Mouse (Mus musculus) intestine, embryonic 14.5 days (tissue): ENCODE measurements around the gene Clec11a. TPM values are rescaled to one million over a fixed set of nuclear protein-coding genes. Genes with fewer than 3 reads are reported as not detected.
"Not testable (repeated sequence)": the region's sequence is repeated elsewhere in the genome, so short reads cannot be mapped to it uniquely, and the experiment has no call there.

Experiments
- ATAC-seq: fragments of 200-750 bp; cut with Nextera tagmentation; replicated peaks from 2 replicates; pipeline ENCODE4 v1.8.0; 2017; ENCODE audit warnings: low read depth, moderate number of reproducible peaks, moderate TSS enrichment, moderate library complexity; ENCODE audit not compliant: low FRiP score, low TSS enrichment
- DNase-seq: peaks from one replicate; pipeline ENCODE4 v3.0.0-alpha.2; 2018; ENCODE audit warnings: low spot score
- H3K27ac ChIP-seq: fragments of 300-500 bp; sonication (generic); 2 replicates; pipeline ENCODE4 v1.5.1; 2014; ENCODE audit warnings: low read depth, mild to moderate bottlenecking, control low read depth
- H3K27me3 ChIP-seq: fragments of 300-500 bp; sonication (generic); replicated peaks from 2 replicates; pipeline ENCODE4 v1.6.1; 2014; ENCODE audit warnings: low read length, control low read depth; ENCODE audit not compliant: control insufficient read depth, insufficient read depth
- H3K36me3 ChIP-seq: fragments of 300-500 bp; sonication (generic); 2 replicates; pipeline ENCODE4 v1.6.1; 2014; ENCODE audit warnings: low read length, control low read depth; ENCODE audit not compliant: control insufficient read depth, insufficient read depth
- H3K4me1 ChIP-seq: fragments of 300-500 bp; sonication (generic); replicated peaks from 2 replicates; pipeline ENCODE4 v1.6.1; 2014; ENCODE audit warnings: low read length, control low read depth, mixed read lengths; ENCODE audit not compliant: control insufficient read depth, insufficient read depth
- H3K4me2 ChIP-seq: fragments of 300-500 bp; sonication (generic); 2 replicates; pipeline ENCODE4 v1.6.1; 2014; ENCODE audit warnings: low read length
- H3K4me3 ChIP-seq: fragments of 300-500 bp; sonication (generic); 2 replicates; pipeline ENCODE4 v1.5.1; 2014; ENCODE audit warnings: low read depth, low read length, control low read depth, mixed read lengths
- H3K9ac ChIP-seq: fragments of 300-500 bp; sonication (generic); 2 replicates; pipeline ENCODE4 v1.6.1; 2014; ENCODE audit warnings: mild to moderate bottlenecking, low read length
- H3K9me3 ChIP-seq: fragments of 300-500 bp; sonication (generic); 2 replicates; pipeline ENCODE4 v1.6.1; 2016; ENCODE audit warnings: low read length, control low read depth; ENCODE audit not compliant: control insufficient read depth
- WGBS: fragments of 180-500 bp; shearing (Covaris S2); extraction: QIAGEN DNeasy Blood & Tissue Kit; methylation state at CpG from one replicate; pipeline ENCODE4 v1.1.7; 2014; 5-methylcytosine and 5-hydroxymethylcytosine counted together
- polyA plus RNA-seq: library from polyadenylated mRNA; unstranded; fragments of >200 nt; fragmentation: Nextera tagmentation; extraction: Ambion mirVana; gene quantifications from 2 replicates; pipeline ENCODE4 v1.2.1, GENCODE M21; 2014

Clec11a gene
- polyA plus RNA-seq, 1 experiment from 2014 or later = 5.4 TPM

- Histone ChIP-seq H3K4me3 (peak overlapping the region; percentile 64), H3K4me1 (peaks cover 25% of the 10 kb centered on the region), H3K27ac (peak overlapping the region; percentile 88), H3K9ac (peak overlapping the region; percentile 87), H3K27me3 (no peaks in the 10 kb centered on the region), H3K4me2 (peak overlapping the region; percentile 60), H3K9me3 (no peaks in the 10 kb centered on the region), H3K36me3 (no peaks in the 10 kb centered on the region)
- 1% methylated on average over 25 of the region's 25 CpGs for WGBS
- DNase-seq = no peak
- peak; percentile 33 for ATAC-seq
These were observed 2.3 kb downstream of the Clec11a start for GRCm38 (mm10) chr7:44304463-44304774.

GRCm38 (mm10) chr7:44303346-44304340, 3.1 kb downstream of the Clec11a start:
- Histone ChIP-seq H3K4me1 (peaks cover 25% of the 10 kb centered on the region), H3K27ac (peak overlapping the region; percentile 88), H3K4me2 (peak overlapping the region; percentile 60), H3K36me3 (no peaks in the 10 kb centered on the region), H3K4me3 (peak overlapping the region; percentile 64), H3K9ac (peak overlapping the region; percentile 87), H3K27me3 (no peaks in the 10 kb centered on the region), H3K9me3 (no peaks in the 10 kb centered on the region)
- WGBS = 85% methylated on average over 14 of the region's 14 CpGs
- no peak for ATAC-seq
- DNase-seq = no peak

- H3K4me1 ChIP-seq, H3K4me2 ChIP-seq, H3K9ac ChIP-seq, H3K4me3 ChIP-seq, H3K9me3 ChIP-seq, DNase-seq, H3K36me3 ChIP-seq, H3K27ac ChIP-seq, H3K27me3 ChIP-seq, ATAC-seq: not testable (repeated sequence)
- 84% methylated on average over 2 of the region's 2 CpGs for WGBS
These were observed 9.2 kb downstream of the Clec11a start for GRCm38 (mm10) chr7:44297501-44297900.

GRCm38 (mm10) chr7:44291418-44291817, 15.3 kb downstream of the Clec11a start:
- Histone ChIP-seq H3K9ac (no peak overlapping the region), H3K4me3 (no peak overlapping the region), H3K9me3 (no peaks in the 10 kb centered on the region), H3K4me1 (no peaks in the 10 kb centered on the region), H3K27ac (no peak overlapping the region), H3K27me3 (no peaks in the 10 kb centered on the region), H3K36me3 (no peaks in the 10 kb centered on the region), H3K4me2 (no peak overlapping the region)
- no peak for DNase-seq
- ATAC-seq = no peak
- 49% methylated on average over 4 of the region's 4 CpGs for WGBS

- DNase-seq = no peak
- Histone ChIP-seq H3K36me3 (no peaks in the 10 kb centered on the region), H3K9me3 (no peaks in the 10 kb centered on the region), H3K4me2 (no peak overlapping the region), H3K27ac (no peak overlapping the region), H3K27me3 (no peaks in the 10 kb centered on the region), H3K4me1 (no peaks in the 10 kb centered on the region), H3K9ac (no peak overlapping the region), H3K4me3 (no peak overlapping the region)
- no peak for ATAC-seq
- WGBS = 82% methylated on average over 4 of the region's 4 CpGs
These were observed 15.7 kb downstream of the Clec11a start for GRCm38 (mm10) chr7:44290986-44291385.

GRCm38 (mm10) chr7:44287760-44288159, 18.9 kb downstream of the Clec11a start:
- no peaks in the 10 kb centered on the region for H3K36me3 ChIP-seq
- no peak overlapping the region for H3K4me3 ChIP-seq
- no peaks in the 10 kb centered on the region for H3K9me3 ChIP-seq
- DNase-seq (no peak), ATAC-seq (no peak)
- H3K27me3 ChIP-seq = no peaks in the 10 kb centered on the region
- H3K9ac ChIP-seq = no peak overlapping the region
- H3K4me1 ChIP-seq = no peaks in the 10 kb centered on the region
- H3K27ac ChIP-seq = no peak overlapping the region
- H3K4me2 ChIP-seq = no peak overlapping the region
- 65% methylated on average over 7 of the region's 7 CpGs for WGBS

- ATAC-seq (no peak), DNase-seq (no peak)
- H3K4me1 ChIP-seq = no peaks in the 10 kb centered on the region
- 73% methylated on average over 7 of the region's 7 CpGs for WGBS
- no peak overlapping the region for H3K4me3 ChIP-seq
- H3K27me3 ChIP-seq = no peaks in the 10 kb centered on the region
- no peaks in the 10 kb centered on the region for H3K36me3 ChIP-seq
- no peak overlapping the region for H3K27ac ChIP-seq
- H3K9ac ChIP-seq = no peak overlapping the region
- H3K4me2 ChIP-seq = no peak overlapping the region
- H3K9me3 ChIP-seq = no peaks in the 10 kb centered on the region
These were observed 25.1 kb downstream of the Clec11a start for GRCm38 (mm10) chr7:44281586-44281985.

GRCm38 (mm10) chr7:44280959-44281358, 25.7 kb downstream of the Clec11a start:
- no peak overlapping the region for H3K4me3 ChIP-seq
- no peaks in the 10 kb centered on the region for H3K4me1 ChIP-seq
- no peak overlapping the region for H3K9ac ChIP-seq
- DNase-seq = no peak
- H3K4me2 ChIP-seq = no peak overlapping the region
- no peak overlapping the region for H3K27ac ChIP-seq
- no peaks in the 10 kb centered on the region for H3K36me3 ChIP-seq
- no peaks in the 10 kb centered on the region for H3K27me3 ChIP-seq
- no peak for ATAC-seq
- 64% methylated on average over 1 of the region's 1 CpGs for WGBS
- no peaks in the 10 kb centered on the region for H3K9me3 ChIP-seq

GRCm38 (mm10) chr7:44277250-44277622, 29.5 kb downstream of the Clec11a start:
- Histone ChIP-seq H3K9ac (no peak overlapping the region), H3K9me3 (no peaks in the 10 kb centered on the region), H3K4me3 (no peak overlapping the region), H3K27ac (no peak overlapping the region), H3K27me3 (no peaks in the 10 kb centered on the region; the same call in 1 of the 2 replicates), H3K4me2 (no peak overlapping the region), H3K36me3 (no peaks in the 10 kb centered on the region), H3K4me1 (no peaks in the 10 kb centered on the region)
- DNase-seq (no peak), ATAC-seq (no peak)
- WGBS = 45% methylated on average over 2 of the region's 2 CpGs
